Mouse (Mus musculus): ENCODE measurements at regions not wholly inside any gene's neighbourhood (a gene's known extent, or its start where the extent isn't known, plus 50 kb on each side); places are given as distances from the start of the nearest gene placed in this dataset.

GRCm38 (mm10) chr9:41913911-41914310, 210.2 kb downstream of the Sorl1 start:
- TF ChIP-seq CTCF (IDR thresholded peaks at IDR 0.05; ENCODE audit: borderline replicate concordance, control insufficient read depth, extremely low read depth, insufficient read depth, low read length, poor library complexity) (no peak), POLR2A (IDR thresholded peaks at IDR 0.05; ENCODE audit: control insufficient read depth, extremely low read depth, insufficient read depth, low read length, poor library complexity) (no peak)
